Mouse (Mus musculus): ENCODE measurements around the gene Osbpl8. TPM values are rescaled to one million over a fixed set of nuclear protein-coding genes. Genes with fewer than 3 reads are reported as not detected.
A peak's percentile ranks its signal among the peaks of the same experiment; 100 is the strongest.

The Osbpl8 gene
- total and polyA plus RNA-seq, 3 experiments = 10.9 to 73.7 (median 70.0) TPM

GRCm38 (mm10) chr10:111163025-111163424 lies 1.5 kb upstream of the Osbpl8 start:
- WGBS = 50% methylated on average over 3 of the region's 3 CpGs
- Histone ChIP-seq H3K79me2 (replicated peaks; ENCODE audit: control insufficient read depth, insufficient read depth, low read length) (peaks cover under 1% of the 10 kb centered on the region; the same call in 1 of the 2 replicates), H3K4me3 (no peak overlapping the region), H3K36me3 (ENCODE audit: control insufficient read depth, insufficient read depth, low read length) (peaks cover 10% of the 10 kb centered on the region), H3K9ac (ENCODE audit: low read depth, low read length) (no peak overlapping the region), H3K4me1 (ENCODE audit: control insufficient read depth, insufficient read depth, low read length) (peaks cover 4% of the 10 kb centered on the region), H3K27ac (peak overlapping the region; percentile 90; the same call in 1 of the 2 replicates), H3K27me3 (ENCODE audit: control insufficient read depth, insufficient read depth, low read length) (no peaks in the 10 kb centered on the region)
- intact Hi-C loops (cut with DNase I) = loop anchor here (5.0 kb wide), 1 partner anchor 156 kb away; no protein-coding TSS in a partner anchor
- TF ChIP-seq EP300 (IDR thresholded peaks at IDR 0.05; ENCODE audit: insufficient read depth, low read depth, low read length) = no peak
- TF ChIP-seq CTCF (IDR thresholded peaks at IDR 0.05) = no peak
- no peak for DNase-seq

- H3K4me3 ChIP-seq = peak overlapping the region; percentile 37
- TF ChIP-seq EP300 (IDR thresholded peaks at IDR 0.05; ENCODE audit: insufficient read depth, low read depth, low read length) = no peak
- TF ChIP-seq POLR2A (IDR thresholded peaks at IDR 0.05; ENCODE audit: insufficient read depth, low read depth, low read length) = no peak
- TF ChIP-seq CTCF (IDR thresholded peaks at IDR 0.05) = no peak
- WGBS = 15% methylated on average over 9 of the region's 9 CpGs
- H3K36me3 ChIP-seq (ENCODE audit: control insufficient read depth, insufficient read depth, low read length) = peaks cover 14% of the 10 kb centered on the region
- DNase-seq = no peak
- peak overlapping the region; percentile 54; the same call in 1 of the 2 replicates for H3K9ac ChIP-seq (ENCODE audit: low read depth, low read length)
- peaks cover 5% of the 10 kb centered on the region for H3K4me1 ChIP-seq (ENCODE audit: control insufficient read depth, insufficient read depth, low read length)
- peaks cover 2% of the 10 kb centered on the region for H3K79me2 ChIP-seq (replicated peaks; ENCODE audit: control insufficient read depth, insufficient read depth, low read length)
- intact Hi-C loops (cut with DNase I) = loop anchor here (2.0 to 5.0 kb wide), 2 partner anchors 135 to 156 kb away; partner anchors contain the start of gene Bbs10
- H3K27me3 ChIP-seq (ENCODE audit: control insufficient read depth, insufficient read depth, low read length) = no peaks in the 10 kb centered on the region
- H3K27ac ChIP-seq = peak overlapping the region; percentile 90
These were observed 831 bp upstream of the Osbpl8 start for GRCm38 (mm10) chr10:111163601-111164240.

GRCm38 (mm10) chr10:111165219-111165981 lies 848 bp downstream of the Osbpl8 start:
- peaks cover 3% of the 10 kb centered on the region for H3K79me2 ChIP-seq (replicated peaks; ENCODE audit: control insufficient read depth, insufficient read depth, low read length)
- intact Hi-C loops (cut with DNase I) = loop anchor here (2.0 kb wide), 1 partner anchor 133 kb away; the partner anchor contains the start of gene Bbs10
- peaks cover 7% of the 10 kb centered on the region for H3K4me1 ChIP-seq (ENCODE audit: control insufficient read depth, insufficient read depth, low read length)
- H3K27me3 ChIP-seq (ENCODE audit: control insufficient read depth, insufficient read depth, low read length) = no peaks in the 10 kb centered on the region
- WGBS = 1% methylated on average over 52 of the region's 52 CpGs
- peaks cover 21% of the 10 kb centered on the region for H3K36me3 ChIP-seq (ENCODE audit: control insufficient read depth, insufficient read depth, low read length)
- H3K27ac ChIP-seq = peak overlapping the region; percentile 90
- H3K9ac ChIP-seq (ENCODE audit: low read depth, low read length) = peak overlapping the region; percentile 99
- DNase-seq = peak; percentile 72 to 76
- H3K4me3 ChIP-seq = peak overlapping the region; percentile 97
- TF ChIP-seq CTCF (IDR thresholded peaks at IDR 0.05) = no peak; the same call in 1 of the 2 replicates
- no peak for TF ChIP-seq POLR2A (IDR thresholded peaks at IDR 0.05; ENCODE audit: insufficient read depth, low read depth, low read length)
- no peak for TF ChIP-seq EP300 (IDR thresholded peaks at IDR 0.05; ENCODE audit: insufficient read depth, low read depth, low read length)

GRCm38 (mm10) chr10:111166057-111166841 lies 1.7 kb downstream of the Osbpl8 start:
- Histone ChIP-seq H3K79me2 (replicated peaks; ENCODE audit: control insufficient read depth, insufficient read depth, low read length) (peaks cover 7% of the 10 kb centered on the region), H3K4me1 (ENCODE audit: control insufficient read depth, insufficient read depth, low read length) (peaks cover 12% of the 10 kb centered on the region), H3K4me3 (peak overlapping the region; percentile 97), H3K27me3 (ENCODE audit: control insufficient read depth, insufficient read depth, low read length) (no peaks in the 10 kb centered on the region), H3K9ac (ENCODE audit: low read depth, low read length) (peak overlapping the region; percentile 99; the same call in 1 of the 2 replicates), H3K36me3 (ENCODE audit: control insufficient read depth, insufficient read depth, low read length) (peaks cover 28% of the 10 kb centered on the region), H3K27ac (peak overlapping the region; percentile 90)
- intact Hi-C loops (cut with DNase I) = loop anchor here (1.0 kb wide), 1 partner anchor 174 kb away; no protein-coding TSS in a partner anchor
- TF ChIP-seq POLR2A (IDR thresholded peaks at IDR 0.05; ENCODE audit: insufficient read depth, low read depth, low read length) (no peak), EP300 (IDR thresholded peaks at IDR 0.05; ENCODE audit: insufficient read depth, low read depth, low read length) (no peak), CTCF (IDR thresholded peaks at IDR 0.05) (no peak)
- DNase-seq = no peak
- 48% methylated on average over 4 of the region's 4 CpGs for WGBS

GRCm38 (mm10) chr10:111167444-111167843 lies 2.9 kb downstream of the Osbpl8 start:
- Histone ChIP-seq H3K27me3 (ENCODE audit: control insufficient read depth, insufficient read depth, low read length) (no peaks in the 10 kb centered on the region), H3K4me1 (ENCODE audit: control insufficient read depth, insufficient read depth, low read length) (peaks cover 16% of the 10 kb centered on the region), H3K36me3 (ENCODE audit: control insufficient read depth, insufficient read depth, low read length) (peaks cover 32% of the 10 kb centered on the region), H3K9ac (ENCODE audit: low read depth, low read length) (no peak overlapping the region), H3K4me3 (no peak overlapping the region), H3K79me2 (replicated peaks; ENCODE audit: control insufficient read depth, insufficient read depth, low read length) (peaks cover 12% of the 10 kb centered on the region), H3K27ac (peak overlapping the region; percentile 80)
- WGBS = 68% methylated on average over 4 of the region's 4 CpGs
- TF ChIP-seq POLR2A (IDR thresholded peaks at IDR 0.05; ENCODE audit: insufficient read depth, low read depth, low read length) (no peak), CTCF (IDR thresholded peaks at IDR 0.05) (no peak), EP300 (IDR thresholded peaks at IDR 0.05; ENCODE audit: insufficient read depth, low read depth, low read length) (no peak)
- DNase-seq = no peak
- intact Hi-C loops (cut with DNase I) = no loop called here

Measured in heart, adult 2 months (tissue).